Mouse (Mus musculus): ENCODE results near the gene Kirrel3. TPM values are rescaled to one million over a fixed set of nuclear protein-coding genes. Genes with fewer than 3 reads are reported as not detected.

The Kirrel3 gene
- total RNA-seq, 2 experiments from 2014 or later, result 1.0 to 2.2 TPM

GRCm38 (mm10) chr9:34888298-34888697 is 402.6 kb downstream of the Kirrel3 start:
- no peak for DNase-seq

GRCm38 (mm10) chr9:34901216-34901615 is 415.5 kb downstream of the Kirrel3 start:
- no peak for DNase-seq

- no peak for DNase-seq
Observed at GRCm38 (mm10) chr9:34901888-34902287, 416.2 kb downstream of the Kirrel3 start.

- DNase-seq, result no peak
Observed at GRCm38 (mm10) chr9:34905164-34905563, 419.5 kb downstream of the Kirrel3 start.

DNA sequence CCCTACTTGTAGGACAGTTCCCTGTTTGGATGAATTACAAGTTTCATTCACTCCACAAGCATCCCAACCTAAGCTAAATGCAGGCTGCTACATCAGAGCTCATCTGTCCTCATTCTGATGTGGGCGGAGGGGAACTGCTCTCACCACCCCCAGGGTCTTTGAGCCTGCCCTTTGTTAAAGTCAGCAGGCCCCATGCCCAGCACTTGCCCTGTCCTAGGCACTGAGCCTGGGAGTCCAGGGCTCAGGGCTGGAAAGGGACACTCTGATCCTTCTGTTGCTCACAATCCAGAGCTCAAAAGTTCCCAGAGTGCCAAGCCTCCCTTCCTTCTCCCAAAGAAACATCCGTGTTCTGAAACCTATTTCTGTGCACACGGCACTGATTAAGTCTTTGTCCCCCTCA is 422.3 kb downstream of the Kirrel3 start:
- DNase-seq, result no peak

GRCm38 (mm10) chr9:34911838-34912237 is 426.1 kb downstream of the Kirrel3 start:
- no peak for DNase-seq

DNA sequence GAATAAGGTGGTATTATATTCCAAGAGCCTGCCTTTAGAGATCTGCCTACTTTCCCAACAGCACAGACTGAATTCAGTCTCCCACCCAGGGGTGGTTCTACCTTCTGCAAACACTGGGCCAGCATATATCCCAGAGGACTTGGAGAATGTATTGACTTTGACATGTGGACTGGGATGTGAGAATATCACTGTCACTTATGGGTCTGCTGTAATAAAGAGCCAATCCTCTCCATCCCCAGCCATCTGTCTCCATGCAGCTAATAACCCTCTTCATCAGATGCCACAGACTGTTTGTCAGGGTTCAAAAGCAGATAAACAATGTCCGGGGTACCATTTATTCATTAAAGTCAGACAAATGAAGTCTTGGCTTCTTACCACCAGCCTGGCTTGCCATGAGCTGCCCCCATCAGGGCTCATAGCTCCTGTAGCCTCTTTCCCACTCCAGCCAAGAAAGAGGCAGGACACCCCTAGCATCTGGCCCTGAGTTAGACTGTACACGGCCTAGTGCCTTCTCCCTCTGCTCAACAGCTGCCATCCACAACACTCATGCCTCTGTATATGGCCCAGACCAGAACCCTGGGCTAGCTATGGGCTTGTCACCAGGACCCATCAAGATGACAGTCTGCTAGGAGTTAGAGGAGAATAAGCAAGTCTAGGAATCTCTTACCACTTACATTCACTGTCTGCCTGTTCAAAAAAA is 426.7 kb downstream of the Kirrel3 start:
- DNase-seq, result no peak

- DNase-seq, result peak; percentile 79
Observed at GRCm38 (mm10) chr9:34912996-34913395, 427.3 kb downstream of the Kirrel3 start.

DNA sequence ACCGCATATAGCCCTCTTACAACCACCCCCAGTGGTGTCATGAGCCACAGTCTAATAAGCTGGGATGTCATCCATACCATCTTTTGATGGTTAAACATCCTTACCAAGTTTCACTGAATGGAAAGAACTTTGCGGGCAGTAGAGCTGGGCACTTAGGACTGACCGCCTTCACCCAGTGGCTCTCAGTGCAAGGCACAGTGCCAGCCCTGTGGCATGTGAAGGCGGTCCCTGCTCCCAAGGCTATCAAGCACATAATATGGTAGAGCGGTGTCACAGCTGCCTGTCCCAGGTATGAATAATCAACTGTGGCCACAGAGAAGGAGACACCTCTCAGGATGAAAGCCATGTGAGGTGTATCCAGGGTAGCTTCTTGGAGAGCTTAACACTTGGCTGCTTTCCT is 433.3 kb downstream of the Kirrel3 start:
- no peak for DNase-seq

- DNase-seq, result no peak
Observed at GRCm38 (mm10) chr9:34920116-34920515, 434.4 kb downstream of the Kirrel3 start.

DNA sequence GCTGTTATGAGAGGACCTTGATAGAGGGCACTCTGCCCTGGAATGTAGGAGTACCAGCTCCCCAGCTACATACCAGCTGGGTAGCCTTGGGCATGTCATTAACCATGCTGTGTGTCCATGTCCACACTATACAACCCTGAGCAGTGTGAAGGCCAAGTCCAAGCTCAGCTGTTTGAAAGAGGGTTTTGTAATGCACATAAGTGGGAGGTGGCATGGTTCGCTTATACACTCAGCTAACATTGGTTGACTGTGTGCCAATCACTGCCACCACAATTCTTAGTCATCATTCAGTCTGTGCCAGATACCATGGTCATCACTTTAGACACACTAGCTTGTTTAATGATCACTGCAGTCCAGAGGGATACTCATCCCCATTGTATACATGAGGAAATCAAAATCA is 436.2 kb downstream of the Kirrel3 start:
- DNase-seq, result no peak

DNA sequence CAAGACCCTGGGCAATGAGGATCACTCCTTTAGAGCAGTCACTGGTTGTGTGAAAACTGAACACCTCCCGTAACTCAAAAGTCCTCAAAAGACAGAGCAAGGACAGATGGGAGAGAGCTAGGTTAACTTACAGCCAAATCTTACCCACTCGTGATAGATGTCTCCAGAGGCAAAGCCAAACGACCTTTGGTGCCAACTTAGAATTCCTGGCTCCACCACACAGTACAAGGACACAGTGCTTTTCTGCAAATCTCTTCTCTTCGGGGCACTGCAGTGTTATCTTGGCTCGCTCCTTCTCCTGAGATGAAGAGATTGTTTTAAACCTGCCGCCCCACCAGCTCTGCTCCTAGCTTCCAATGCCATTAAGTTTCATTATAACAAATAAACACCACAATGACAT is 437.0 kb downstream of the Kirrel3 start:
- no peak for DNase-seq

DNA sequence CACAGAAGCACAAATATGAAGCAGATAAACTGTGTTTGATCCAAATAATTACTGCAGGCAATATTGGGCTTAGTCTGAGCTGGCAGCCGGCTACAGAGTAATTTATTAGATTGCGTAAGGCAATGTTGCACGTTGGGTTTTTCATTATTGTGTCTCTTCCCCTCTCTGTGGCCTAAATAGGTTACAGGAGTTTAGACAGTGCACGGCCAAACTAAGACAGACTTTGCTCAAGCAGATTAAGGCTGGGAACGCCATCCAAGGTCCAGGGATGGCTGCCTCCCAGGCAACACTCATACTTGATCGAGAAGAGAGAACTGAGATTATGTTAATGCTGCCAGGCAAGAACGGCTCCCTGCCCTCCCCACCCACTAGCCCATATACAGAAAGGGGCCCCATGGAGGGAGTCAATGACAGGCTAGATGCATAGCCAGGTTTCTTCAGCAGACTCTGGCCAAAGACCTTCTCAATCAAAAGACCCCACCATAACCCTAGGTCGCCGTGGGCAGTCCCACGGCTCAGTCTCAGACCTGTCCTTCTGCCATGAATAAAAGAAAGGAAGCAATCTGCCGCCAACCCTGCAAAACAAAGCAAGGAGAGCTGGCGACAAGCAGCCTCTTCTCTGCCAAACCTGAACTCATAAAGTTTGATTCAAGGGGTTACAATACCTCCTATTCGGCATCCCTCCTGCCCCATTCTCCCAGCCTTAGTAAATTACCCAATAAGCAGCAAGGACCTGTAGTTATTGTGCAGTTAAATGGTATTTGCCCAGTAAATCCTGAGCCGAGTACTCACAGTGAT is 437.6 kb downstream of the Kirrel3 start:
- DNase-seq, result no peak

DNA sequence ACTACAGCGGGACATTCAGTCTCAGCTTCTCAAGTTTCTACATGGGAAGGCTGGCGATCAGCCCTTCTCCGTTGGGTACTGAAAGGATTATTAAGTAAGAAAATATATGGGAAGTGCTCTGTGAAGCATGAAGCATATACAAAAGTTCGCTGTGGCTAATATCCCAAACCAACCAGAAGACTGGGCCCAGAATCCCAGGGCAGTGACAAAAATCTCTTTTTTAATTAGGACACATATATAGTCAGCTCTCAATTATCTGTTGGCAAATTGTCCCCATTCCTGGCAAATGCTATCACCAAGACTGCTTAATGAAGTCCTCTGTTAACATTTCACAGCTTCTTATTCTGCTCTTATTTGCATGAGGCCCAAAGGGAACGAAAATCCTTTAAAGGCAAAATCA is 439.9 kb downstream of the Kirrel3 start:
- DNase-seq, result no peak

DNA sequence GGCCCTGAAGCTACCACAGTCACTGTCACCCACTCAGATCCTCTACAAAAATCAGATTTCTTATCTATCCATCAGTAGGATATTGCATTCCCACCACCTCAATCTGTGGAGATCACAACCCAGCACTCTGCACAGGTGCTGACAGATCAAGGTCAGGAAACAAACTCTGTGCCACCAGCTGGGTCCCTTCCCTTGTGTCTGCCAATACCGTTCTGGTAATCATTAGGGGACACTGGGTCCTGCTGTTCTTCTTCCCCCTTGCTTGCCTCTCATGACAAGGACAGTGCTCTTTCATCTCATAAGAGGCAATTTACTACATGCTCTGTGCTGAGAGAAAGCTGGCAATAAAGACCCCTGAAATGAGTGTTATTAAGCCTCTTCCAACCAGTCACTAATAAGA is 444.7 kb downstream of the Kirrel3 start:
- no peak for DNase-seq

- DNase-seq, result no peak
Observed at GRCm38 (mm10) chr9:34938140-34938539, 452.4 kb downstream of the Kirrel3 start.

- DNase-seq, result no peak
Observed at GRCm38 (mm10) chr9:34939621-34940020, 453.9 kb downstream of the Kirrel3 start.

DNA sequence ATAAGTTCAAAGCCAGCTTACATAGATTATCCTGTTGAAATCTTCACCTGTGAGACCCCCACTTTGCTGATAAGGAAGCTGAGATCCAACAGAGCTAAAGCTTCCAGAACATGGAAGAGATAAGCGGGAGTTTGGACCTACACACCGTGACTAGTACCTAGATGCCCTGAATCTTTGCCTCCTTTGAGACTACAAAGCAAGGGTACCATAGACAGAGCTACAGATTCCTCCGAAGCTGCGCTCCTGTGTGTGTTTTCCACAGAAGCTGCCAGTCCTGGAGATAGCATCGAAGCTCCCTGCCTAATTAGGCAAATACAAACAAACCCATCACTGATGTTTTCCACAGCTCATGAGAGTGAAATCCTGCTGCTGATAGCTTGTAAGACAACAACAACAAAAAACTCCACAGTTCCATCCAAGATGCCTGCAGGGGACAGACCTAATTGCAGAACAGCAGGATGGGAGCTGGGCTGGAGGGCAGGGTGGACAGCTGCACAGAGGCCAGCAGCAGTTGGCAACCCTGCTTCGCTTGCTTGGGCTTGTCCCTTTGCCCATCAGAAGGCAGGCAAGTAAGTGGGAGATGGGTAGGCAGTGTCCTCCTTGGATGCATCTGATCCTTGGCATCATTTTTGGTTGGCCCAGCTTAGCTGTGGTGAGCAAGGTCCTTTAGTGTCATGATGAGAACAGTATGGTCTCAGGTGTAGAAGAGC is 456.6 kb downstream of the Kirrel3 start:
- no peak for DNase-seq

DNA sequence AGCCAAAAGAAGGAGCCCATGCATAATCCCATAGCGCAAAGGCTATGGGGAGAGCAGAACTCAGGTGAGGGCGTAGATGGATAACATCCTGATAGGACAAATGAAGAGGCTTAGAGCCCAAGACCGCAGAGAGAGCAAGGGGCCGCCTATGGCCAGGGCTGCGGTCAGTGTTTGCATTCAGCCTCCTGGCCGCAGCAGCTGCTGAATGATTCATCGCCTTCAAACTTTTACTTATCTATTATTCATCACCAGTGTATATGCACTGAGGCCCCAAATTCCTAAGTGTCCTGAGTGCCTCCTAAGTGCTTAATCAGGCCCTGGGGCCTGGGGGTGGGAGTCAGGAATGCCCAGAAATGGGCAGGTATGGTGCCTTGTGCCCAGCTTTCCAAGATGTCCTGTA is 457.3 kb downstream of the Kirrel3 start:
- no peak for DNase-seq

DNA sequence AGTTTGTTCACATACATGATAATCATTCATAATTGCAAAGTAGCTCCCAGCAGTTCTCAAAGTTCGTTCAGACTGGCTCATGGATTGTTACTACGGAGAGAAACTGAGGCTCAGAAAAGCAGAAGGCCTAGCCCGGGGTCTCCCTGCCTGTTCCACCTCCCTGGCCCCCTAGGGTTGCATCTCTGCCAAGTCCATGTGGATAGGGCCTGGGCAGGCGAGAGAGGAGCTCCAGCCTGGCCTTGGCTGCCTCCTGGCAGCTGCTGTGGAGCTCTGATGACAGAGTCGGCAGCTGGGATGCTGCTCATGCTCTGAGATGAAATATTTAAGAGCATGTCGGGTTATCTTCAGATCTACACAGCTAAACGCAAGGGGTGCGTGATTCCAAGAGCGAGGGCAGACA is 459.6 kb downstream of the Kirrel3 start:
- DNase-seq, result no peak

- no peak for DNase-seq
Observed at GRCm38 (mm10) chr9:34947258-34947657, 461.6 kb downstream of the Kirrel3 start.

DNA sequence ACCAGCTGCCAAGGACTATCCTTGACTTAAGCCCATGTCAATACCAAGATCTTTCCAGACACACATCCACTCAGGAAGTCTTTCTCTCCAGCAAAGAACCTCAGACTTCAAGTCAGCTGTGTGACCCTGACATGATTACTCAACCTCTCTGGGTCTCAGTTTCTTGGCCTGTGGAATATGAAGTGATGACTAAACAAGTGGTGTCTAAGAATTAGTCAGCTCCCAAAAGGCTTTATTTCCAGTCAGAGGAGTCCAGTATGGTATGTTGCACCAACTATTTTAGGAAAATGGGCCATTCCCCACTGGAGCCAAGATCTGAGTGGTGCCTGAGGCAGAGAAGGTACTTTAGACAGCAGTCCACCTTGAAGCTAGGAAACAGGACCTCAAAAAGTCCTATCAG is 462.0 kb downstream of the Kirrel3 start:
- no peak for DNase-seq

GRCm38 (mm10) chr9:34953420-34953819 is 467.7 kb downstream of the Kirrel3 start:
- no peak for DNase-seq
